Mouse (Mus musculus) ES-Bruce4 (cell line): ENCODE data around the gene Cbarp. TPM values are rescaled to one million over a fixed set of nuclear protein-coding genes. Genes with fewer than 3 reads are reported as not detected.

Source experiments
- H3K27ac ChIP-seq: 2 replicates; pipeline ENCODE4 v1.5.1; 2012; ENCODE audit warnings: low read length, inconsistent platforms; ENCODE audit not compliant: insufficient read depth
- H3K27me3 ChIP-seq: 2 replicates; pipeline ENCODE4 v1.6.1; 2012; ENCODE audit warnings: mild to moderate bottlenecking, low read length, inconsistent platforms; ENCODE audit not compliant: control insufficient read depth, poor library complexity, insufficient read depth, severe bottlenecking
- H3K36me3 ChIP-seq: 2 replicates; pipeline ENCODE4 v1.6.1; 2012; ENCODE audit warnings: inconsistent platforms, mild to moderate bottlenecking, low read length, moderate library complexity; ENCODE audit not compliant: control insufficient read depth, poor library complexity, insufficient read depth, severe bottlenecking
- H3K4me1 ChIP-seq: one replicate; pipeline ENCODE4 v1.8.1; 2011; ENCODE audit warnings: low read length; ENCODE audit not compliant: control insufficient read depth, insufficient read depth
- H3K4me3 ChIP-seq: 2 replicates; pipeline ENCODE4 v1.5.1; 2011; ENCODE audit warnings: low read depth, mild to moderate bottlenecking, low read length
- H3K9ac ChIP-seq: 2 replicates; pipeline ENCODE4 v1.6.1; 2012; ENCODE audit warnings: low read depth, mild to moderate bottlenecking, inconsistent platforms; ENCODE audit not compliant: poor library complexity, severe bottlenecking
- H3K9me3 ChIP-seq: replicated peaks from 2 replicates; pipeline ENCODE4 v1.6.1; 2012; ENCODE audit warnings: mild to moderate bottlenecking, low read length, inconsistent platforms; ENCODE audit not compliant: control insufficient read depth, poor library complexity, insufficient read depth, severe bottlenecking
- CTCF ChIP-seq: IDR thresholded peaks from one replicate; pipeline ENCODE4 v1.8.1; 2011; ENCODE audit warnings: low read depth, low read length
- EP300 ChIP-seq: IDR thresholded peaks from 2 replicates; pipeline ENCODE4 v1.6.1; 2011; ENCODE audit warnings: low read depth, low read length; ENCODE audit not compliant: insufficient read depth
- POLR2A ChIP-seq: IDR thresholded peaks from one replicate; pipeline ENCODE4 v1.8.1; 2011; ENCODE audit warnings: low read length; ENCODE audit not compliant: insufficient read depth
- polyA plus RNA-seq: library from polyadenylated mRNA; stranded (reverse); fragments of >200 nt; gene quantifications from 2 replicates; pipeline ENCODE4 v1.2.4, GENCODE M21; 2011; ENCODE audit warnings: low read depth; ENCODE audit not compliant: missing spikeins, insufficient read depth, insufficient read length

Gene Cbarp
- 29.8 and 33.4 TPM in 2 replicates for polyA plus RNA-seq

GRCm38 (mm10) chr10:80140666-80141035, at the start of gene Cbarp:
Gene Cbarp (minus strand): TSS chr10:80140835.
- no peaks in the 10 kb centered on the region for H3K9me3 ChIP-seq
- peak within 1 kb of the TSS; percentile 4; the same call in 1 of the 2 replicates for H3K27ac ChIP-seq
- peak within 1 kb of the TSS; percentile 48 for H3K9ac ChIP-seq
- no peaks in the 10 kb centered on the region for H3K27me3 ChIP-seq
- no peaks in the 10 kb centered on the region for H3K4me1 ChIP-seq
- peak within 1 kb of the TSS; percentile 59 for H3K4me3 ChIP-seq
- H3K36me3 ChIP-seq: peaks cover 17% of the 10 kb centered on the region
- no peak for TF ChIP-seq POLR2A
- no peak for TF ChIP-seq CTCF
- no peak for TF ChIP-seq EP300

- Histone ChIP-seq H3K36me3 (no peaks in the 10 kb centered on the region), H3K9me3 (no peaks in the 10 kb centered on the region), H3K27me3 (no peaks in the 10 kb centered on the region; the same call in 1 of the 2 replicates), H3K4me3 (peak overlapping the region; percentile 18), H3K9ac (no peak overlapping the region), H3K4me1 (peaks cover 3% of the 10 kb centered on the region), H3K27ac (no peak overlapping the region)
- TF ChIP-seq POLR2A (no peak), CTCF (no peak), EP300 (no peak)
These were observed 49.4 kb upstream of the Cbarp start for GRCm38 (mm10) chr10:80189999-80190398.

GRCm38 (mm10) chr10:80188453-80189024, 47.9 kb upstream of the Cbarp start:
- Histone ChIP-seq H3K27me3 (no peaks in the 10 kb centered on the region; the same call in 1 of the 2 replicates), H3K4me3 (no peak overlapping the region), H3K4me1 (peaks cover 3% of the 10 kb centered on the region), H3K36me3 (no peaks in the 10 kb centered on the region), H3K27ac (no peak overlapping the region), H3K9me3 (no peaks in the 10 kb centered on the region), H3K9ac (no peak overlapping the region)
- no peak for TF ChIP-seq CTCF
- TF ChIP-seq EP300: no peak
- TF ChIP-seq POLR2A: no peak

GRCm38 (mm10) chr10:80187739-80188138, 47.1 kb upstream of the Cbarp start:
- Histone ChIP-seq H3K4me1 (peaks cover 3% of the 10 kb centered on the region), H3K4me3 (no peak overlapping the region), H3K36me3 (no peaks in the 10 kb centered on the region), H3K27me3 (no peaks in the 10 kb centered on the region; the same call in 1 of the 2 replicates), H3K9me3 (no peaks in the 10 kb centered on the region), H3K9ac (no peak overlapping the region), H3K27ac (no peak overlapping the region)
- TF ChIP-seq EP300 (no peak), CTCF (no peak), POLR2A (no peak)

- peaks cover 3% of the 10 kb centered on the region for H3K4me1 ChIP-seq
These were observed 46.0 kb upstream of the Cbarp start for GRCm38 (mm10) chr10:80186649-80187048.

GRCm38 (mm10) chr10:80182547-80182946, 41.9 kb upstream of the Cbarp start:
- Histone ChIP-seq H3K27ac (no peak overlapping the region), H3K36me3 (no peaks in the 10 kb centered on the region), H3K9me3 (no peaks in the 10 kb centered on the region), H3K4me1 (peaks cover 5% of the 10 kb centered on the region), H3K4me3 (no peak overlapping the region), H3K27me3 (no peaks in the 10 kb centered on the region), H3K9ac (no peak overlapping the region)
- TF ChIP-seq CTCF (no peak), EP300 (no peak), POLR2A (no peak)

More at GRCm38 (mm10) chr10:80186649-80187048, 46.0 kb upstream of the Cbarp start:
- Histone ChIP-seq H3K36me3 (no peaks in the 10 kb centered on the region), H3K27me3 (no peaks in the 10 kb centered on the region; the same call in 1 of the 2 replicates), H3K9me3 (no peaks in the 10 kb centered on the region), H3K4me3 (peak overlapping the region; percentile 1; the same call in 1 of the 2 replicates), H3K27ac (no peak overlapping the region), H3K9ac (no peak overlapping the region)
- TF ChIP-seq EP300 (no peak), POLR2A (no peak), CTCF (no peak)
